Comparison of ENCODE assay signal across 8 mouse cellular contexts in genomic region chr4:154335761-154336160, GRCm38 (mm10). TPM values are rescaled to one million over a fixed set of nuclear protein-coding genes. Genes with fewer than 3 reads are reported as not detected.
A peak's percentile ranks its signal among the peaks of the same experiment; 100 is the strongest.
DNase-seq lines count a peak whose midpoint lies in the region; ATAC-seq and TF ChIP-seq lines count a peak whose summit lies in the region.

Gene B230104I21Rik (plus strand): TSS chr4:154336127.

- peak within 1 kb of the TSS; percentile 54 for H3K4me3 ChIP-seq in thymus, adult 2 months (ENCODE audit: control insufficient read depth, insufficient read depth, low read length)
- no peak within 1 kb of the TSS; the same call in 1 of the 2 replicates for H3K4me3 ChIP-seq in neural tube, embryonic 14.5 days (ENCODE audit: low read depth, low read length)

- no peaks in the 10 kb centered on the region for H3K36me3 ChIP-seq in thymus, adult 2 months (ENCODE audit: control insufficient read depth, insufficient read depth, low read length)
- no peaks in the 10 kb centered on the region for H3K36me3 ChIP-seq in neural tube, embryonic 14.5 days (ENCODE audit: control insufficient read depth, insufficient read depth, low read length)

- H3K9me3 ChIP-seq in neural tube, embryonic 14.5 days (ENCODE audit: control insufficient read depth, low read length) = no peaks in the 10 kb centered on the region

- no peak for TF ChIP-seq CTCF in thymus, adult 2 months (IDR thresholded peaks at IDR 0.05; ENCODE audit: borderline replicate concordance, control insufficient read depth, extremely low read depth, insufficient read depth, low read length, poor library complexity)

- H3K4me1 ChIP-seq in thymus, adult 2 months (replicated peaks; ENCODE audit: control insufficient read depth, insufficient read depth, low read length) = no peaks in the 10 kb centered on the region
- peaks cover 25% of the 10 kb centered on the region for H3K4me1 ChIP-seq in neural tube, embryonic 14.5 days (ENCODE audit: control insufficient read depth, insufficient read depth, low read length)

- no peak for ATAC-seq in cerebellum, adult (ENCODE audit: insufficient number of reproducible peaks, low FRiP score, low TSS enrichment)
- ATAC-seq in neural tube, embryonic 14.5 days (ENCODE audit: low read depth) = peak; percentile 41

- H3K4me2 ChIP-seq in neural tube, embryonic 14.5 days (ENCODE audit: low read depth, low read length) = peak within 1 kb of the TSS; percentile 38

- H3K27me3 ChIP-seq in thymus, adult 2 months (ENCODE audit: control insufficient read depth, insufficient read depth, low read length) = no peaks in the 10 kb centered on the region
- 0 out of 2 replicates have a peak, but pooled peaks cover 3% of the 10 kb centered on the region for H3K27me3 ChIP-seq in neural tube, embryonic 14.5 days (ENCODE audit: control insufficient read depth, insufficient read depth, low read length)

- no peak within 1 kb of the TSS for H3K9ac ChIP-seq in neural tube, embryonic 14.5 days (replicated peaks; ENCODE audit: low read depth, low read length)

- no peak within 1 kb of the TSS for H3K27ac ChIP-seq in thymus, adult 2 months (ENCODE audit: control insufficient read depth, insufficient read depth, low read length)
- no peak within 1 kb of the TSS for H3K27ac ChIP-seq in neural tube, embryonic 14.5 days (ENCODE audit: low read depth, low read length)

- peak; percentile 1 for DNase-seq in cerebellum, adult 9-10 months
- no peak for DNase-seq in thymus, adult 2 months
- DNase-seq in thymus, postnatal 36 days = no peak
- peak; percentile 23 to 45 for DNase-seq in left cerebral cortex, adult 9 months (ENCODE audit: low spot score in 2 of 2)
- no peak for DNase-seq in adrenal gland, postnatal 14 days
- no peak for DNase-seq in ovary, postnatal 10 days (ENCODE audit: low spot score)

- 94% methylated on average over 12 of the region's 12 CpGs for WGBS in thymus, adult 2 months
- 19% methylated on average over 12 of the region's 12 CpGs for WGBS in neural tube, embryonic 14.5 days

- TF ChIP-seq POLR2A in thymus, adult 2 months (IDR thresholded peaks at IDR 0.05; ENCODE audit: control insufficient read depth, extremely low read depth, insufficient read depth, low read length, poor library complexity) = no peak

RNA-seq across cellular contexts. Expression of gene B230104I21Rik, which starts in this region (rescaled TPM):
- not detected in 2 replicates for polyA plus RNA-seq in thymus, adult 2 months (2012; rRNA removed)
- not detected in 2 replicates for polyA plus RNA-seq in neural tube, embryonic 14.5 days (2014; fragmentation: Nextera tagmentation; extraction: Ambion mirVana)
- total RNA-seq in adrenal gland, postnatal 14 days (2021) = not detected in 2 replicates

Comparison
In these comparisons a context has a peak if more than half of its experiments do, and no peak if none do; other contexts are left out.
1. Peak in ATAC-seq and H3K4me2 ChIP-seq in neural tube, embryonic 14.5 days; RNA of the gene not detected or under 1 TPM.
2. DNase-seq: peak in cerebellum, adult 9-10 months (single experiment) and left cerebral cortex, adult 9 months (2 of 2); none in thymus, adult 2 months (single experiment), thymus, postnatal 36 days (0 of 2), adrenal gland, postnatal 14 days (single experiment) and ovary, postnatal 10 days (single experiment).